In the genomic region with DNA sequence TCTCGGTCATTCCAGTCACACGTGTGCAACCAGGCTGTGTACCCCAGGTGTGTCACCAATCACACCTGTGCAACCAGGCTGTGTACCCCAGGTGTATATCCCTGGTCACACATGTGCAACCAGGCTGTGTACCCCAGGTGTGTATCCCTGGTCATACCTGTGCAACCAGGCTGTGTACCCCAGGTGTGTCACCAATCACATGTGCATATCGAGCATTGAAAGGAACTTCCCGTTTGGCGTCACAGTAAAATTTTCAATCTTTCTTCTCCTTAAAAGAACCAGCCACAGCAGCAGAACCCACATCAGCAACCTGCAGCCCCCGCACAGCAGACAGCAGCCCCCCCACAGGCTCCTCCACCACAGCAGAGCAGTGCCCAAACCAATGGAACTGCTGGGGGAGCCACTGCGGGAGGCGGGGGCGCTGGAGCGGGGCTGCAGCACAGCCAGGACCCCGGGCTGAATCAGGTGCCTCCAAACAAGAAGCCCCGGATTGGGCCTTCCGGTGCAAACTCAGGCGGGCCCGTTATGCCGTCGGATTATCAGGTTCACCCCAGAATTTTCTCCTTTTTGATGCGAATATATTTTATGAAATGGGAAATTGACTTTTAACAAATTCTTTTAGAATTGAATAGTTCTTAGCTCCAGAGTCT, we compare ENCODE assay signal across 14 mouse cellular contexts.
DNase-seq lines count a peak whose midpoint lies in the region; ATAC-seq and TF ChIP-seq lines count a peak whose summit lies in the region.
"Had no signal": no experiment of that assay in that cellular context is flagged by ENCODE, and none has a peak within 500 bp of the region (broad histone marks: within the 10 kb centered on the region; RNA-seq: fewer than 3 reads in every experiment).

No protein-coding gene starts in this region.

- DNase-seq in layer of hippocampus, adult 2 months (ENCODE audit: low spot score in 2 of 2) = no peak
- no peak for DNase-seq in layer of hippocampus, postnatal 25 days (ENCODE audit: extremely low spot score in 1 of 2, low spot score in 1 of 2)
- peak; percentile 46 for DNase-seq in A20 (ENCODE audit: low read depth, low spot score)
- DNase-seq in B cell, adult 2 months = peak; percentile 58 to 69
- no peak for DNase-seq in liver, postnatal 0 days
- DNase-seq in hindbrain, postnatal 0 days (ENCODE audit: low spot score) = no peak
- DNase-seq: adrenal gland, postnatal 25 days; embryo, embryonic 11 days; gastrocnemius, postnatal 14 days had no signal

- TF ChIP-seq CTCF in layer of hippocampus, adult 2 months (conservative IDR thresholded peaks at IDR 0.05) = no peak
- TF ChIP-seq CTCF in liver, postnatal 0 days (IDR thresholded peaks at IDR 0.05; ENCODE audit: low read depth) = no peak
- TF ChIP-seq CTCF in hindbrain, postnatal 0 days (IDR thresholded peaks at IDR 0.05; ENCODE audit: low read depth) = no peak

- H3K9ac ChIP-seq in liver, postnatal 0 days (replicated peaks) = no peak overlapping the region
- no peak overlapping the region for H3K9ac ChIP-seq in hindbrain, postnatal 0 days (replicated peaks; ENCODE audit: low read length)
- H3K9ac ChIP-seq in hindbrain, embryonic 12.5 days = no peak overlapping the region
- H3K9ac ChIP-seq: hindbrain, embryonic 15.5 days; neural tube, embryonic 15.5 days had no signal

- peaks cover 9% of the 10 kb centered on the region; the same call in 1 of the 2 replicates for H3K4me1 ChIP-seq in liver, postnatal 0 days (ENCODE audit: insufficient read depth)
- no peaks in the 10 kb centered on the region for H3K4me1 ChIP-seq in hindbrain, postnatal 0 days (ENCODE audit: insufficient read depth, low read length)
- H3K4me1 ChIP-seq in hindbrain, embryonic 12.5 days = no peaks in the 10 kb centered on the region
- H3K4me1 ChIP-seq: hindbrain, embryonic 15.5 days; neural tube, embryonic 15.5 days had no signal

- no peaks in the 10 kb centered on the region for H3K27me3 ChIP-seq in liver, postnatal 0 days (ENCODE audit: insufficient read depth, low read length)
- H3K27me3 ChIP-seq in hindbrain, postnatal 0 days (ENCODE audit: insufficient read depth, low read length) = no peaks in the 10 kb centered on the region
- H3K27me3 ChIP-seq in hindbrain, embryonic 12.5 days = no peaks in the 10 kb centered on the region
- H3K27me3 ChIP-seq: hindbrain, embryonic 15.5 days; neural tube, embryonic 15.5 days had no signal

- no peak overlapping the region for H3K4me3 ChIP-seq in layer of hippocampus, adult 2 months
- no peak overlapping the region for H3K4me3 ChIP-seq in liver, postnatal 0 days (ENCODE audit: low read depth, low read length)
- H3K4me3 ChIP-seq in hindbrain, postnatal 0 days (ENCODE audit: low read length) = no peak overlapping the region
- no peak overlapping the region for H3K4me3 ChIP-seq in hindbrain, embryonic 12.5 days
- H3K4me3 ChIP-seq: hindbrain, embryonic 15.5 days; neural tube, embryonic 15.5 days had no signal

- 0 out of 2 replicates have a peak, but pooled peaks cover 2% of the 10 kb centered on the region for H3K36me3 ChIP-seq in liver, postnatal 0 days (replicated peaks; ENCODE audit: insufficient read depth, low read length)
- peaks cover 13% of the 10 kb centered on the region; the same call in 1 of the 2 replicates for H3K36me3 ChIP-seq in hindbrain, postnatal 0 days (ENCODE audit: insufficient read depth, low read length)
- peaks cover 48% of the 10 kb centered on the region for H3K36me3 ChIP-seq in hindbrain, embryonic 12.5 days

- 0 out of 2 replicates have a peak, but pooled peaks have one; percentile 7 for ATAC-seq in liver, postnatal 0 days
- no peak for ATAC-seq in hindbrain, postnatal 0 days
- no peak for ATAC-seq in hindbrain, embryonic 12.5 days (ENCODE audit: low FRiP score)
- ATAC-seq: forebrain, embryonic 16.5 days had no signal

- peak overlapping the region; percentile 71; the same call in 1 of the 2 replicates for H3K27ac ChIP-seq in layer of hippocampus, adult 2 months
- H3K27ac ChIP-seq in liver, postnatal 0 days (ENCODE audit: low read depth) = peak overlapping the region; percentile 74
- H3K27ac ChIP-seq in hindbrain, postnatal 0 days = no peak overlapping the region
- no peak overlapping the region for H3K27ac ChIP-seq in hindbrain, embryonic 12.5 days
- H3K27ac ChIP-seq: hindbrain, embryonic 15.5 days; kidney, postnatal 0 days; neural tube, embryonic 15.5 days had no signal

- 80% methylated on average over 18 of the region's 18 CpGs for WGBS in liver, postnatal 0 days (ENCODE audit: insufficient replicate concordance)
- 94% methylated on average over 18 of the region's 18 CpGs for WGBS in hindbrain, postnatal 0 days
- 96% methylated on average over 18 of the region's 18 CpGs for WGBS in hindbrain, embryonic 12.5 days

- H3K4me2 ChIP-seq in liver, postnatal 0 days (ENCODE audit: low read depth, low read length) = no peak overlapping the region
- no peak overlapping the region for H3K4me2 ChIP-seq in hindbrain, postnatal 0 days (ENCODE audit: low read depth, low read length)
- no peak overlapping the region for H3K4me2 ChIP-seq in hindbrain, embryonic 12.5 days (replicated peaks)
- H3K4me2 ChIP-seq: hindbrain, embryonic 15.5 days; neural tube, embryonic 15.5 days had no signal

- H3K9me3 ChIP-seq in liver, postnatal 0 days (ENCODE audit: low read length) = no peaks in the 10 kb centered on the region
- no peaks in the 10 kb centered on the region for H3K9me3 ChIP-seq in hindbrain, postnatal 0 days (ENCODE audit: low read length)
- no peaks in the 10 kb centered on the region for H3K9me3 ChIP-seq in hindbrain, embryonic 12.5 days (replicated peaks)
- H3K9me3 ChIP-seq: hindbrain, embryonic 15.5 days; neural tube, embryonic 15.5 days had no signal

- no peak for TF ChIP-seq EP300 in liver, postnatal 0 days (IDR thresholded peaks at IDR 0.05; ENCODE audit: low read depth)

Comparison
In these comparisons a context has a peak if more than half of its experiments do, and no peak if none do; other contexts are left out.
1. DNase-seq: peak in A20 (single experiment) and B cell, adult 2 months (2 of 2); none in layer of hippocampus, adult 2 months (0 of 2), layer of hippocampus, postnatal 25 days (0 of 2), liver, postnatal 0 days (single experiment) and hindbrain, postnatal 0 days (single experiment).
2. H3K27ac ChIP-seq: peak in layer of hippocampus, adult 2 months (single experiment) and liver, postnatal 0 days (single experiment); none in hindbrain, postnatal 0 days (single experiment) and hindbrain, embryonic 12.5 days (single experiment).